Mouse (Mus musculus) kidney, embryonic 14.5 days (tissue): ENCODE results near the gene Cntd1. TPM values are rescaled to one million over a fixed set of nuclear protein-coding genes. Genes with fewer than 3 reads are reported as not detected.

Source experiments
- ATAC-seq: fragments of 200-750 bp; cut with Nextera tagmentation; 2 replicates; pipeline ENCODE4 v1.8.0; 2017; ENCODE audit warnings: moderate number of reproducible peaks, mild to moderate bottlenecking, moderate TSS enrichment, moderate library complexity; ENCODE audit not compliant: low FRiP score, low TSS enrichment
- H3K27ac ChIP-seq: fragments of 300-500 bp; sonication (generic); 2 replicates; pipeline ENCODE4 v1.5.1; 2014; ENCODE audit warnings: low read depth, mild to moderate bottlenecking, low read length, moderate library complexity, mixed read lengths
- H3K27me3 ChIP-seq: fragments of 300-500 bp; sonication (generic); 2 replicates; pipeline ENCODE4 v1.6.1; 2014; ENCODE audit warnings: mild to moderate bottlenecking, low read length; ENCODE audit not compliant: control insufficient read depth, insufficient read depth
- H3K36me3 ChIP-seq: fragments of 300-500 bp; sonication (generic); 2 replicates; pipeline ENCODE4 v1.6.1; 2014; ENCODE audit warnings: low read length, mixed read lengths; ENCODE audit not compliant: control insufficient read depth, insufficient read depth
- H3K4me1 ChIP-seq: fragments of 300-500 bp; sonication (generic); 2 replicates; pipeline ENCODE4 v1.6.1; 2014; ENCODE audit warnings: low read length, mixed read lengths; ENCODE audit not compliant: control insufficient read depth, insufficient read depth
- H3K4me2 ChIP-seq: fragments of 300-500 bp; sonication (generic); replicated peaks from 2 replicates; pipeline ENCODE4 v1.6.1; 2014; ENCODE audit warnings: low read depth, mild to moderate bottlenecking, low read length
- H3K4me3 ChIP-seq: fragments of 300-500 bp; sonication (generic); 2 replicates; pipeline ENCODE4 v1.5.1; 2014; ENCODE audit warnings: mild to moderate bottlenecking, low read length
- H3K9ac ChIP-seq: fragments of 300-500 bp; sonication (generic); 2 replicates; pipeline ENCODE4 v1.6.1; 2014; ENCODE audit warnings: low read depth, mild to moderate bottlenecking, low read length, moderate library complexity
- H3K9me3 ChIP-seq: fragments of 300-500 bp; sonication (generic); 2 replicates; pipeline ENCODE4 v1.6.1; 2016; ENCODE audit warnings: low read length; ENCODE audit not compliant: control insufficient read depth
- WGBS: fragments of 180-500 bp; shearing (Covaris S2); extraction: QIAGEN DNeasy Blood & Tissue Kit; methylation state at CpG from one replicate; pipeline ENCODE4 v1.1.7; 2014; 5-methylcytosine and 5-hydroxymethylcytosine counted together
- polyA plus RNA-seq: library from polyadenylated mRNA; unstranded; fragments of >200 nt; fragmentation: Nextera tagmentation; extraction: Ambion mirVana; gene quantifications from 2 replicates; pipeline ENCODE4 v1.2.1, GENCODE M21; 2014

The Cntd1 gene
- polyA plus RNA-seq, 1 experiment from 2014 or later = 1.7 TPM

GRCm38 (mm10) chr11:101235429-101235828 lies 43.4 kb upstream of the Cntd1 start:
- no peak for ATAC-seq
- Histone ChIP-seq H3K4me1 (peaks cover 29% of the 10 kb centered on the region), H3K27me3 (no peaks in the 10 kb centered on the region), H3K4me2 (no peak overlapping the region), H3K4me3 (no peak overlapping the region), H3K9ac (no peak overlapping the region), H3K36me3 (no peaks in the 10 kb centered on the region), H3K9me3 (no peaks in the 10 kb centered on the region), H3K27ac (no peak overlapping the region)

DNA sequence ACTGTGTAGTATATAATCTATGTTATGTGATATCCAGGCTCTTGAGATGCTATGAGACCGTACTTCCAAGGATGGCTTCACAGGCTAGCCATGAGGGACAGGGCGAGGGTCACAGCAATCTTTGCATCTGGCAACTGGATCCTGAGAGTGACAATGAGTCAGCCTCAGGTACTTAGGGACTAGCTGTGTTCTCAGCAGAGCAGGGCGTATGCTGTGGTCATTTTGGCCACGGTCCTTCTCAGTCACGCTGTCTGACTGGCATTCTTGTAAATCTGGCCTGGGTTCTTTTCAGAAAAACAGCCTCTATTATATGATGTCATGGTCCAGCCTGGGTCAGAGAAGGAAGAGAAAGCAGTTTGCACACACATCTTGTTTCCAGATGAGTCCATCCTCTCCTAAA lies 42.0 kb upstream of the Cntd1 start:
- H3K4me1 ChIP-seq = peaks cover 15% of the 10 kb centered on the region
- no peak overlapping the region for H3K27ac ChIP-seq
- no peaks in the 10 kb centered on the region for H3K9me3 ChIP-seq
- no peak for ATAC-seq
- 89% methylated on average over 5 of the region's 5 CpGs for WGBS
- no peaks in the 10 kb centered on the region for H3K27me3 ChIP-seq
- no peak overlapping the region for H3K4me3 ChIP-seq
- H3K4me2 ChIP-seq = no peak overlapping the region
- no peak overlapping the region for H3K9ac ChIP-seq
- H3K36me3 ChIP-seq = no peaks in the 10 kb centered on the region

GRCm38 (mm10) chr11:101238071-101238647 lies 40.7 kb upstream of the Cntd1 start:
- Histone ChIP-seq H3K9me3 (no peaks in the 10 kb centered on the region), H3K4me1 (0 out of 2 replicates have a peak, but pooled peaks cover 4% of the 10 kb centered on the region), H3K4me2 (no peak overlapping the region), H3K36me3 (no peaks in the 10 kb centered on the region), H3K27ac (peak overlapping the region; percentile 3; the same call in 1 of the 2 replicates), H3K4me3 (no peak overlapping the region), H3K27me3 (no peaks in the 10 kb centered on the region), H3K9ac (no peak overlapping the region)
- ATAC-seq = no peak
- 40% methylated on average over 5 of the region's 5 CpGs for WGBS

GRCm38 (mm10) chr11:101245071-101245470 lies 33.7 kb upstream of the Cntd1 start:
- H3K9ac ChIP-seq = peak overlapping the region; percentile 84; the same call in 1 of the 2 replicates
- H3K4me2 ChIP-seq = peak overlapping the region; percentile 93; the same call in 1 of the 2 replicates
- H3K4me3 ChIP-seq = no peak overlapping the region; the same call in 1 of the 2 replicates
- peak overlapping the region; percentile 90; the same call in 1 of the 2 replicates for H3K27ac ChIP-seq
- no peaks in the 10 kb centered on the region for H3K27me3 ChIP-seq
- peaks cover 23% of the 10 kb centered on the region for H3K4me1 ChIP-seq
- no peaks in the 10 kb centered on the region for H3K9me3 ChIP-seq
- 10% methylated on average over 4 of the region's 4 CpGs for WGBS
- no peaks in the 10 kb centered on the region for H3K36me3 ChIP-seq
- no peak for ATAC-seq

GRCm38 (mm10) chr11:101245855-101246701 lies 32.7 kb upstream of the Cntd1 start, which contains the start of gene Ramp2:
Ramp2 (plus strand) TSS chr11:101246028.
- 1% methylated on average over 58 of the region's 63 CpGs for WGBS
- Histone ChIP-seq H3K4me2 (peak within 1 kb of the TSS; percentile 93), H3K9ac (peak within 1 kb of the TSS; percentile 84), H3K36me3 (no peaks in the 10 kb centered on the region), H3K27me3 (no peaks in the 10 kb centered on the region), H3K9me3 (no peaks in the 10 kb centered on the region), H3K4me1 (peaks cover 23% of the 10 kb centered on the region), H3K4me3 (peak within 1 kb of the TSS; percentile 74), H3K27ac (peak within 1 kb of the TSS; percentile 90)
- ATAC-seq = peak; percentile 76

DNA sequence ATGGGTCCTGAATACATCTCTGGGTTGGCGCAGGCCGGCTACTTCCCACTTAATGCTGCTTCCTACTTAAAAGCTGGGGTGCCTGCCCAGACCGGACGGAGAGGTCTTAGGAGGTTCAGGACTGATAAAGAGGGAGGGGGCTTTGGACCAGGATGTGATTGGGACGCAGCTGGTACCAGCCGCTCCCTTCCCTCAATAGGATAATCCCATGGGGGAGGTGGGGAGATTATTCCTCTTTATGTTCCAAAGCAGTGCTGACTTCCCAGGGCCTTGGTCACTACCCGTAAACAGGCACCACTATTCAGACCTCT lies 32.2 kb upstream of the Cntd1 start:
- Histone ChIP-seq H3K4me1 (peaks cover 23% of the 10 kb centered on the region), H3K36me3 (no peaks in the 10 kb centered on the region), H3K9ac (peak overlapping the region; percentile 84), H3K9me3 (no peaks in the 10 kb centered on the region), H3K27me3 (no peaks in the 10 kb centered on the region), H3K4me2 (peak overlapping the region; percentile 93), H3K27ac (peak overlapping the region; percentile 90), H3K4me3 (peak overlapping the region; percentile 74)
- WGBS = 7% methylated on average over 7 of the region's 7 CpGs
- no peak; the same call in 1 of the 2 replicates for ATAC-seq

- peaks cover 26% of the 10 kb centered on the region for H3K4me1 ChIP-seq
- H3K27me3 ChIP-seq = no peaks in the 10 kb centered on the region
- no peaks in the 10 kb centered on the region for H3K9me3 ChIP-seq
- 81% methylated on average over 6 of the region's 6 CpGs for whole genome bisulfite sequencing
- H3K4me3 ChIP-seq = peak overlapping the region; percentile 74
- peak overlapping the region; percentile 84; the same call in 1 of the 2 replicates for H3K9ac ChIP-seq
- peak overlapping the region; percentile 90 for H3K27ac ChIP-seq
- no peaks in the 10 kb centered on the region for H3K36me3 ChIP-seq
- no peak for ATAC-seq
- H3K4me2 ChIP-seq = peak overlapping the region; percentile 93
Observed at GRCm38 (mm10) chr11:101247521-101248030, 31.2 kb upstream of the Cntd1 start.

GRCm38 (mm10) chr11:101248258-101248994 lies 30.4 kb upstream of the Cntd1 start:
- Histone ChIP-seq H3K9ac (no peak overlapping the region; the same call in 1 of the 2 replicates), H3K36me3 (no peaks in the 10 kb centered on the region), H3K4me1 (peaks cover 31% of the 10 kb centered on the region), H3K4me3 (peak overlapping the region; percentile 1; the same call in 1 of the 2 replicates), H3K9me3 (no peaks in the 10 kb centered on the region), H3K27ac (peak overlapping the region; percentile 39; the same call in 1 of the 2 replicates), H3K27me3 (no peaks in the 10 kb centered on the region), H3K4me2 (peak overlapping the region; percentile 93)
- 24% methylated on average over 14 of the region's 14 CpGs for WGBS
- peak; percentile 63; the same call in 1 of the 2 replicates for ATAC-seq
